Mouse (Mus musculus) effector memory CD4-positive, alpha-beta T cell, adult 7 months (primary cell): ENCODE data around the gene Slco6d1. TPM values are rescaled to one million over a fixed set of nuclear protein-coding genes. Genes with fewer than 3 reads are reported as not detected.

Experiments
- polyA plus RNA-seq: library from polyadenylated mRNA; unstranded; fragments of 100-300 nt; shearing (Covaris generic); gene quantifications from one replicate; pipeline ENCODE4 v1.2.1, GENCODE M21; 2017

Gene Slco6d1
- polyA plus RNA-seq, result not detected

DNA sequence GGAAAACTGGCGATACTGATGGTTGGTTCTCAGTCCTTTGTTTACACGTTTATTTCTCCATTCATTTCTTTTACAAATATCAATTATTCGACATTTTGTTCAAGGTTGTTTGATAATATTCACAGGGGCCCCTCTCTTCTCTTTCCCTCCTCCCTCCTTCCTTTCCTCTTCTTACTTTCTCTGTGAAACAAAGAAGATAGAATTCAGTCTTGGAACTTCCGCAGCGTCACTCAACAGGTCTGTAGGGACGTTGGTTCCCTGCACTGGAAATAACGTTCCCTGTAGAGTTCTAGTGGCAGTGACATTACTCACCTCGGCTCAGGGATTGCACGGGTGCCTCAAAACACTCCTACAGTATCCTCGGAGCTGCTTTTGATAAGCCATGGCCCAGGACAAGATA, at the start of gene Slco6d1:
Gene Slco6d1, plus strand, starts transcription at position 301 of the 400 bp plus-strand sequence.

